Mouse (Mus musculus) midbrain, embryonic 12.5 days (tissue): ENCODE data around the gene Syne1. TPM values are rescaled to one million over a fixed set of nuclear protein-coding genes. Genes with fewer than 3 reads are reported as not detected.

Source experiments
- ATAC-seq: fragments of 200-750 bp; cut with Nextera tagmentation; 2 replicates; pipeline ENCODE4 v1.8.0; 2017; ENCODE audit warnings: low read depth, moderate TSS enrichment, moderate library complexity; ENCODE audit not compliant: low FRiP score
- H3K27ac ChIP-seq: fragments of 300-500 bp; sonication (generic); replicated peaks from 2 replicates; pipeline ENCODE4 v1.5.1; 2016; ENCODE audit warnings: mild to moderate bottlenecking
- H3K27me3 ChIP-seq: fragments of 300-500 bp; sonication (generic); 2 replicates; pipeline ENCODE4 v1.6.1; 2016; ENCODE audit warnings: mild to moderate bottlenecking
- H3K36me3 ChIP-seq: fragments of 300-500 bp; sonication (generic); 2 replicates; pipeline ENCODE4 v1.6.1; 2016
- H3K4me1 ChIP-seq: fragments of 300-500 bp; sonication (generic); 2 replicates; pipeline ENCODE4 v1.6.1; 2016
- H3K4me2 ChIP-seq: fragments of 300-500 bp; sonication (generic); replicated peaks from 2 replicates; pipeline ENCODE4 v1.6.1; 2016; ENCODE audit warnings: mild to moderate bottlenecking, moderate library complexity
- H3K4me3 ChIP-seq: fragments of 300-500 bp; sonication (generic); 2 replicates; pipeline ENCODE4 v1.5.1; 2016; ENCODE audit warnings: mild to moderate bottlenecking
- H3K9ac ChIP-seq: fragments of 300-500 bp; sonication (generic); replicated peaks from 2 replicates; pipeline ENCODE4 v1.6.1; 2016; ENCODE audit warnings: mild to moderate bottlenecking, moderate library complexity
- H3K9me3 ChIP-seq: fragments of 300-500 bp; sonication (generic); 2 replicates; pipeline ENCODE4 v1.6.1; 2016; ENCODE audit warnings: mild to moderate bottlenecking
- WGBS: fragments of 180-500 bp; shearing (Covaris S2); methylation state at CpG from one replicate; pipeline ENCODE4 v1.1.7; 2016; 5-methylcytosine and 5-hydroxymethylcytosine counted together
- polyA plus RNA-seq: library from polyadenylated mRNA; unstranded; fragments of >200 nt; fragmentation: Nextera tagmentation; extraction: Ambion mirVana; gene quantifications from 2 replicates; pipeline ENCODE4 v1.2.1, GENCODE M21; 2016

The Syne1 gene
- polyA plus RNA-seq, result 4.8 and 6.0 TPM in 2 replicates

DNA sequence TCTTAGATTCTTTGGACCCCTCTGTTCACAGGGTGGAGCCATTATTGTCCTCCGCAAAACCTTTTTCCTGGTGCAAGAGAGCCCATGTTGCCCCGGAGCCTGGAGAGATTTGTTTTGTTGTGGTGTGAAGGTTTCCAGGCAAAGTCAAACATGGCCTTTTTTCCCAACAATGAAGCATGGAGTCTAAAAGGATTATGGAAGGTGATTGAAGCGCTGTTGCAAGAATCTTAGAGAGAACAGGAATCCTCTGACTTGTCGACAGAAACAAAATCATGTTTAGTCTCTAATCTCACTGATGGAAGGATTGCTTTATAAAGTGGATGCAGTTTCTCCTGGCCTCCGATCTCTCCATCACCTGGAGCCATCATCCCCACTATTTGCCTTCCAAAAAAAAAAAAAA, at the start of gene Syne1:
Gene Syne1 (minus strand): TSS at position 101 of the 400 bp plus-strand sequence.
- Histone ChIP-seq H3K27ac (peak within 1 kb of the TSS; percentile 15; the same call in 1 of the 2 replicates), H3K9ac (peak within 1 kb of the TSS; percentile 66), H3K4me3 (peak within 1 kb of the TSS; percentile 62), H3K4me2 (peak within 1 kb of the TSS; percentile 91), H3K36me3 (no peaks in the 10 kb centered on the region), H3K27me3 (peaks cover 14% of the 10 kb centered on the region), H3K4me1 (peaks cover 10% of the 10 kb centered on the region), H3K9me3 (no peaks in the 10 kb centered on the region)
- no peak for ATAC-seq
- 46% methylated on average over 5 of the region's 5 CpGs for WGBS

DNA sequence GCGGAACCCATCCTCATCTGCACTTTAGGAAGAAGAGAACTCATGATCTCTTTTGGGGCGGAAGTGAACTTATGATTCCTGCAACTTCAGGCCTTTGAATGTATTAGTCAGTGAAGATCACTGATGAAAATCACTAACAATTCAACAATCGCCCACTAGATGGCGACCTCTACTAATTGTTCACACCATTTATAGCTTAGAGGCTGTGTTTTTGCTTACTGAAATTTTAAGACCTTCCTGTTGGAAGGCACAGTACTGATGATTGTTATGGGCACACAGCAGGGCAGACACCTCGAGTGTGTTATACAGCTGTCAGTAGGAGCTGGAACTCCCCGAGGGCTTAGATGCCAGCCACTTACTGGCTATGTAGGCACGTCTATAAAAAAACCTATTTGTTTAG, 48.8 kb upstream of the Syne1 start:
- no peak overlapping the region for H3K4me2 ChIP-seq
- H3K27me3 ChIP-seq, result no peaks in the 10 kb centered on the region
- H3K4me1 ChIP-seq, result no peaks in the 10 kb centered on the region
- no peak overlapping the region for H3K27ac ChIP-seq
- no peak overlapping the region for H3K4me3 ChIP-seq
- no peak overlapping the region for H3K9ac ChIP-seq
- no peaks in the 10 kb centered on the region for H3K36me3 ChIP-seq
- 18% methylated on average over 7 of the region's 7 CpGs for WGBS
- no peaks in the 10 kb centered on the region for H3K9me3 ChIP-seq
- ATAC-seq, result peak; percentile 89

DNA sequence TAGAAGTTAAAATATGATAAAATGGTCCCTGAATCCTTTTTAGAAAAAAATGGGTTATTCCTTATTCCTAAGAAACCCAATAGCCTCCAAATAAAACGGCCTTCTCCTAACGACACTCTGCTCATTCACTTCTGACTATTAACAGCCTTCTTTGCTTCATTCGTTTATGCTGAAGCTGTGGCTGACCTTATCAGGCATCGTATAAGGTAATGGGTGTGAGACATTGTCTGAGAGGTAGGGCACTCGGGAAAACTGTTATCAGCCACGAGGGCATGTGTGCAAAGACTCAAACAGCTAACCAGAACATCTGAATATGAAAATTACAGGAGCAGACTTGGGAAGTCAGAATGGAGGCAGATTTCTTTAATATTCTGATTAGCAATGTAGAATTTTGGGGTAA, 45.3 kb upstream of the Syne1 start:
- ATAC-seq, result no peak
- no peak overlapping the region for H3K27ac ChIP-seq
- H3K27me3 ChIP-seq, result no peaks in the 10 kb centered on the region
- H3K9me3 ChIP-seq, result no peaks in the 10 kb centered on the region
- no peak overlapping the region for H3K9ac ChIP-seq
- no peak overlapping the region for H3K4me3 ChIP-seq
- H3K36me3 ChIP-seq, result no peaks in the 10 kb centered on the region
- H3K4me2 ChIP-seq, result no peak overlapping the region
- H3K4me1 ChIP-seq, result no peaks in the 10 kb centered on the region
- 78% methylated on average over 6 of the region's 6 CpGs for WGBS

DNA sequence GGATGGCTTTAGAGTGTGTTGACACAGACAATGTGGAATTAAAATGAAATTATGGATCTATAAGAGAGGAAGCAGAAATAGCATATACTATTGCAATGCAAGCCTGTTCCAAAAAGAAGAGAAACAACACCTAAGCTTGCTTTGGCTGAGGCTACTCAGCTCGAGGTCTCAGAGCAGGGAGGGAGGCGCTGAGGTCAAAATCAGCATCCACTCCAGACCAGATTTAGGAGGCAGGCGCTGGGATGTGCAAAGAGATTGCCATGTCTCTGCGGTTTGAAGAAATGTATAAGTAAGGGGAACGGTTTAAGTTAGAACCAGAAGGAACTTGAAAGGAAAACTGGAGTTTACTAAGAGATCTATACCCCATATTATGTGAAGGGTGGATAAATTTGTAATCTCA, 43.2 kb upstream of the Syne1 start:
- Histone ChIP-seq H3K27me3 (no peaks in the 10 kb centered on the region), H3K27ac (no peak overlapping the region), H3K9me3 (no peaks in the 10 kb centered on the region), H3K4me3 (no peak overlapping the region), H3K4me1 (no peaks in the 10 kb centered on the region), H3K4me2 (no peak overlapping the region), H3K36me3 (no peaks in the 10 kb centered on the region), H3K9ac (no peak overlapping the region)
- WGBS, result 81% methylated on average over 5 of the region's 5 CpGs
- no peak for ATAC-seq

DNA sequence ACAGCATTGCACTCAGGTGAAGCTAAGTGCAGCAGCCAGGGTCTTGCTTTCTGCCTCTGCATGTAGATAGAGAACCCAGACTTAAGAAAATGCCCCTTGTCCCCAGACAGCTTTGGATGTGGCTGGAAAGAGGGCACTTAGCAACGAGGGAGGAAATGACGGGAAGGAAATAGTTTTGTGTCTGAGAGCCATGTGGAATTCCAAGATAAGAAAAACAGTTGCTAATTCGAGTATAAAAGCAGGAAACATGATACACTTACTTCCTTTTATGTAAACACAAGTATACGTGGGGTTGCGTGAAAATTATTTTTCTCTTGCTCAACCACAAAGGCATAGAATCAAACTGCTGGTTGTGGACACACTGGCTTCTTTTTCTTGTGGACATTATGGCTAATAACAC, 42.2 kb upstream of the Syne1 start, which contains the start of gene Myct1:
Gene Myct1 (plus strand): TSS at position 312 of the 400 bp plus-strand sequence.
- Histone ChIP-seq H3K9me3 (no peaks in the 10 kb centered on the region), H3K4me3 (no peak within 1 kb of the TSS), H3K27ac (no peak within 1 kb of the TSS), H3K4me2 (no peak within 1 kb of the TSS), H3K27me3 (no peaks in the 10 kb centered on the region), H3K36me3 (no peaks in the 10 kb centered on the region), H3K9ac (no peak within 1 kb of the TSS), H3K4me1 (no peaks in the 10 kb centered on the region)
- 64% methylated on average over 5 of the region's 5 CpGs for WGBS
- no peak for ATAC-seq

DNA sequence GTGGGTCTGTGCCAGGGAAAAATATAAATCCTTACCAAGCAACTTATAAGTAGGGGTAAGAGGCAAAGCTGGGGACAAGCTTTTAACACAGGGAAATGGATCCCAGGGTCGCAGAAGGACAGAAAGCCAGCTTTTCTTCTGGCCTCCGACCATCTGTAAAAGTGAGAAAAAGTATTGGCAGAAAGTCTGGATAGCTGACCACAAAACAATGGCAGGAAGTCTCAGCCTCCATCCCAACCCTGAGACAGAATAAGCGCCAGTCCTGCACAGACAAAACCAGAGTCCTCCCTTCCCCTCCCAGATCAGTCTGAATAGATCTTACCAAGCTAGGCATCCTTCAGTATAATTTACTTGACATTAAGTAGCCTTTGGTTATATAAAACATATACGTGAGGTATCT, 40.7 kb upstream of the Syne1 start:
- no peaks in the 10 kb centered on the region for H3K4me1 ChIP-seq
- H3K4me2 ChIP-seq, result no peak overlapping the region
- no peak overlapping the region for H3K4me3 ChIP-seq
- no peak for ATAC-seq
- H3K9me3 ChIP-seq, result no peaks in the 10 kb centered on the region
- WGBS, result 90% methylated on average over 4 of the region's 4 CpGs
- H3K27me3 ChIP-seq, result no peaks in the 10 kb centered on the region
- H3K36me3 ChIP-seq, result no peaks in the 10 kb centered on the region
- no peak overlapping the region for H3K27ac ChIP-seq
- no peak overlapping the region for H3K9ac ChIP-seq

DNA sequence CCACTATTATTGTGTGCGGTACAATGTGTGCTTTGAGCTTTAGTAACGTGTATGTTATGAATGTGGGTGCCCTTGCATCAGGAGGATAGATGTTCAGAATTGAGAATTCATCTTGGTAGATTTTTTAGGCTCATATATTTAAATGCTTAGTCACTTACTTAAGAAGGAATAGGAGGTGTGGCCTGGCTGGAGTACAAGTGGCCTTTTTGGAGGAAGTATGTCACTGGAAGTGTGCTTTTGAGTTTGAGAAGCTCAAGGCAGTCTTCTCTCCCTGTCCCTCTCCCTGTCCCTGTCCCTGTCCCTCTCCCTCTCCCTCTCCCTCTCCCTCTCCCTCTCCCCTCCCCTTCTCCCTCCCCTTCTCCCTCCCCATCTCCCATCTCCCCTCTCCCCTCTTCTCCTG, 39.8 kb upstream of the Syne1 start:
- Histone ChIP-seq H3K4me3 (no peak overlapping the region), H3K9ac (no peak overlapping the region), H3K27ac (no peak overlapping the region), H3K4me1 (no peaks in the 10 kb centered on the region), H3K36me3 (no peaks in the 10 kb centered on the region), H3K4me2 (no peak overlapping the region), H3K27me3 (no peaks in the 10 kb centered on the region), H3K9me3 (no peaks in the 10 kb centered on the region)
- ATAC-seq, result no peak
- 83% methylated on average over 2 of the region's 2 CpGs for WGBS

DNA sequence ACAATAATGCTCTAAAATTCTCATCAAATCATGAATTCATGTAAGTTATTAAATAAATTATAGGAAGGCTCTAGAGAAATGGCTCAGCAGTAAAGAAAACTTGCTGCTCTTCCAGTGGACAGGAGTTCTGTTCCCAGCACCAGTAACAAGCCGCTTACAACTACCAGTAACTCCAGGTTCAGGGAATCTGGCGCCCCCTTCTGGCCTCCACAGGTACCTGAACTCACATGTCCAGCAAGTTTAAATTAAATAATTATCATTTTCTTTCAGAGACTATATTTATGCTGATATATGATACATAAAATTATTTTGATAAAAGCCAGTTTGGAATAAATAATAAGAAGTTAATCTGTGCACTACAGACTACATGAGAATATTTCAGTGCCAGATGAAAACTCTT, 22.0 kb upstream of the Syne1 start:
- 60% methylated on average over 2 of the region's 2 CpGs for WGBS
- no peak overlapping the region for H3K4me2 ChIP-seq
- no peak for ATAC-seq
- no peak overlapping the region for H3K27ac ChIP-seq
- H3K4me3 ChIP-seq, result no peak overlapping the region
- no peaks in the 10 kb centered on the region for H3K27me3 ChIP-seq
- no peaks in the 10 kb centered on the region for H3K36me3 ChIP-seq
- H3K9ac ChIP-seq, result no peak overlapping the region
- no peaks in the 10 kb centered on the region for H3K4me1 ChIP-seq
- H3K9me3 ChIP-seq, result no peaks in the 10 kb centered on the region

DNA sequence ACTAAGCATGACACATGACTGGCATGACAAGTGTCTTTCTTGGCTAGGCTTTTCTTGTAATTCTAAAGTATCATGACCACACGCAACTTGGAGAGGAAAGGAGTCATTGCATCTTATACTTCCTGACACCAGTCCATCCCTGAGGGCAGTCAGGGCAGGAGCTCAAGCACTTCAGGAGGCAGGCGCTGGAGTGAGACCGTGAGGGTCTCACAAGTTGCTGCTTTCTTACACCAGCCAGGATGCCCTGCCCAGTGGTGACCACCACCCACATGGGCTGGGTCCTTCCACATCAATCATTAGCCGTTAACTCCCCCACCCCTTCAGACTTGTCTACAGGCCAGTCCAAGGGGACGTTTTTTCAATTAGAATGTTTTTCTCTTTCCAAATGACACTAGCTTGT, 20.1 kb upstream of the Syne1 start:
- Histone ChIP-seq H3K4me3 (no peak overlapping the region), H3K27ac (no peak overlapping the region), H3K27me3 (no peaks in the 10 kb centered on the region), H3K36me3 (no peaks in the 10 kb centered on the region), H3K9me3 (no peaks in the 10 kb centered on the region), H3K4me2 (no peak overlapping the region), H3K9ac (no peak overlapping the region), H3K4me1 (no peaks in the 10 kb centered on the region)
- 78% methylated on average over 5 of the region's 5 CpGs for WGBS
- no peak for ATAC-seq

DNA sequence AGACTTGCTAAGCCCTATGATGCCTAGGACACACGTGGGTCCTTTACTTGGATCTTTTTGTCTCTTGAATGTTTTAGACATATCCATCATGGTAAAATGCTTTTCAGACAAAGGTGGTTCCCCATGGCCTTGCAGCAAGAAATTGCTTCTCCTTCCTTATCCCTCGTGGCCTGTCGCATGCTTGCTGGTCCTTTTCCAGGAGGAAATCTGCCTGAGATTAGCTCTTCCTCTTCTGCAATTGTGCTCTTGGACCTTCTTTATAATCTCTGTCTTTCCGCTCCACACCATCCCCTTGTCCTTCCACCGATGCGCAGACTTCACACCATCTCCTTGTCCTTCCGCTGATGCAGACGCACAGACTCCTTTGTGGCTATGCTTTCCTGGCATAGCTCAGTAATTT, 18.8 kb upstream of the Syne1 start:
- Histone ChIP-seq H3K27ac (no peak overlapping the region), H3K4me1 (no peaks in the 10 kb centered on the region), H3K4me3 (no peak overlapping the region), H3K36me3 (no peaks in the 10 kb centered on the region), H3K4me2 (no peak overlapping the region), H3K9me3 (no peaks in the 10 kb centered on the region), H3K27me3 (no peaks in the 10 kb centered on the region), H3K9ac (no peak overlapping the region)
- ATAC-seq, result no peak
- 89% methylated on average over 8 of the region's 8 CpGs for WGBS

DNA sequence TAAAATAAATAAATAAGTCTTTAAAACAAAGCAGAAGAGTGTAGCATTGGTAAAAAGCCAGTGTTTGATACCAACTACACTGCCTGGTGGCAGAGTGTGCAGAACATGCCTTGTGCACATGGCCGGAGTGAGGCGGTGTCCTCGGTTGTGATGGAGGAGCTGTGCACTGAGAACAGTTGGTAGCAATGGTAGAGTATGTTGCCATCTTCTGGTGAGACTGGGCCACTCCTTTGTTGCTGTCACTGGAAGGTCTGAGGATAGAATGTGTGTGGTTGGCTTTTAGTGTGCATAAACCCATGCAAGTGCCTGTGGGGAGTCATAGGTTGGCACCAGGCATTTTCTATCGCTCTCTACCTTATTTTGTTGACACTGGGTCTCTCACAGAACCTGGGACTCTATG, 17.7 kb upstream of the Syne1 start:
- Histone ChIP-seq H3K27ac (no peak overlapping the region), H3K27me3 (no peaks in the 10 kb centered on the region), H3K4me3 (no peak overlapping the region), H3K36me3 (no peaks in the 10 kb centered on the region), H3K9me3 (no peaks in the 10 kb centered on the region), H3K9ac (no peak overlapping the region), H3K4me2 (no peak overlapping the region), H3K4me1 (no peaks in the 10 kb centered on the region)
- WGBS, result 90% methylated on average over 4 of the region's 4 CpGs
- ATAC-seq, result no peak

DNA sequence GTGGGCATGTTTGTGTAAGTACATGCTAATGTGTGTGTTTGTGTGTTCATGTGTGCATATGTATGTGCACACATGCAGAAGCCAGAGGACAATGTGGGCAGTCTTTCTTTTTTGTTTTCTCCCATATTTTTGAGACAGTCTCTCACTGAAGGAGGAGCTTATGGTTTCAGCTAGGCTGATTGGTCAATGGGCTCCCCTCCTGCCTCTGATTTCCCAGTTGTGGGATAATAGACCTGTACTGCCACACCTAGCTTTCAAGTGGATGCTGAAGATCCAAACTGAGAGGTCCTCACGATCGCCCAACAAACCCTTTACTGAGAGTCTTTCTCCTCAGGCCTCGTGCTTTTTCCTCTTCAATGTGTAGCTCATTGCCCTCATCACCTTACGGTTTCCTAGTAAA, 10.4 kb upstream of the Syne1 start:
- Histone ChIP-seq H3K4me1 (no peaks in the 10 kb centered on the region), H3K9me3 (no peaks in the 10 kb centered on the region), H3K27me3 (no peaks in the 10 kb centered on the region), H3K36me3 (no peaks in the 10 kb centered on the region), H3K27ac (no peak overlapping the region), H3K4me2 (no peak overlapping the region), H3K4me3 (no peak overlapping the region), H3K9ac (no peak overlapping the region)
- no peak for ATAC-seq
- 86% methylated on average over 4 of the region's 4 CpGs for WGBS

DNA sequence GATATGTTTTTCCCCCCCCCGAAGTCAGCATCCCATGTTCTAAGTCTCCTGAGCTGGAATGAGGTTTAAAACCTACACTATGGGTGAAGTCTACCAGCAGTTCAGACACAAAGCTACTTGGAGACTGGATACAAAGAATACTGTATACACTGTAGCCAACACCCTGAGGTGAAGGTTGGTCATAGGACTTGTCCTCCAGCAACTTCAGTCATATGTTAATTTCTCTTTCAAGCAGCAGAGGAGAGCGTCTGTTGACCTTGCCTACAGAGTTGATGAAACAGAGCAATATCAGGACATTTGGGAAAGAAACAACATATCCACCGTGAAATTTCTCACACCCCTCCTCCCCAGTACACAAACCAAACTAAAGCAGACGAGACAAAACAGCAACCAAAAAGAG, 9.2 kb upstream of the Syne1 start:
- Histone ChIP-seq H3K27ac (no peak overlapping the region), H3K9me3 (no peaks in the 10 kb centered on the region), H3K27me3 (no peaks in the 10 kb centered on the region), H3K4me3 (no peak overlapping the region), H3K4me1 (no peaks in the 10 kb centered on the region), H3K4me2 (no peak overlapping the region), H3K9ac (no peak overlapping the region), H3K36me3 (no peaks in the 10 kb centered on the region)
- ATAC-seq, result no peak
- 84% methylated on average over 4 of the region's 4 CpGs for WGBS
